Comparison of ENCODE assay signal across 9 mouse cellular contexts in genomic region chr17:49150971-49151422, GRCm38 (mm10).
DNase-seq lines count a peak whose midpoint lies in the region; ATAC-seq and TF ChIP-seq lines count a peak whose summit lies in the region.
"Had no signal": no experiment of that assay in that cellular context is flagged by ENCODE, and none has a peak within 500 bp of the region (broad histone marks: within the 10 kb centered on the region; RNA-seq: fewer than 3 reads in every experiment).

No protein-coding gene starts in this region.

- 71% methylated on average over 3 of the region's 3 CpGs for WGBS in hindbrain, embryonic 16.5 days
- WGBS in hindbrain, embryonic 12.5 days: 79% methylated on average over 3 of the region's 3 CpGs
- WGBS in cerebellum, adult 2 months: 11% methylated on average over 3 of the region's 3 CpGs

- no peak for TF ChIP-seq POLR2A in cerebellum, adult 2 months (IDR thresholded peaks at IDR 0.05; ENCODE audit: borderline replicate concordance, insufficient read depth, low read length)

- no peak for TF ChIP-seq CTCF in cerebellum, adult 2 months (IDR thresholded peaks at IDR 0.05; ENCODE audit: borderline replicate concordance, insufficient read depth, low read depth, low read length)

- H3K36me3 ChIP-seq in hindbrain, embryonic 16.5 days (ENCODE audit: control insufficient read depth, insufficient read depth, low read length): no peaks in the 10 kb centered on the region
- H3K36me3 ChIP-seq in hindbrain, embryonic 12.5 days: no peaks in the 10 kb centered on the region
- H3K36me3 ChIP-seq: neural tube, embryonic 13.5 days had no signal

- no peak overlapping the region for H3K9ac ChIP-seq in hindbrain, embryonic 16.5 days (ENCODE audit: low read depth, low read length)
- H3K9ac ChIP-seq in hindbrain, embryonic 12.5 days: no peak overlapping the region
- H3K9ac ChIP-seq: neural tube, embryonic 13.5 days had no signal

- H3K27ac ChIP-seq in hindbrain, embryonic 16.5 days (ENCODE audit: low read depth, low read length): no peak overlapping the region
- no peak overlapping the region for H3K27ac ChIP-seq in hindbrain, embryonic 12.5 days
- no peak overlapping the region for H3K27ac ChIP-seq in cerebellum, adult 2 months (ENCODE audit: insufficient read depth, low read length)
- H3K27ac ChIP-seq: neural tube, embryonic 13.5 days had no signal

- H3K4me1 ChIP-seq in hindbrain, embryonic 16.5 days (ENCODE audit: control insufficient read depth, insufficient read depth, low read depth, low read length): no peaks in the 10 kb centered on the region
- no peaks in the 10 kb centered on the region for H3K4me1 ChIP-seq in hindbrain, embryonic 12.5 days
- H3K4me1 ChIP-seq in cerebellum, adult 2 months (ENCODE audit: control insufficient read depth, insufficient read depth, low read length): peaks cover 26% of the 10 kb centered on the region

- peak; percentile 58 to 75 for DNase-seq in cerebellum, adult 2 months
- DNase-seq in heart, postnatal 10 days: peak; percentile 58 to 63
- peak; percentile 48 to 55 for DNase-seq in left cerebral cortex, adult 18-20 months (ENCODE audit: low spot score in 2 of 2)
- no peak for DNase-seq in B cell, adult 2 months
- DNase-seq in T-cell, adult 2 months (ENCODE audit: low spot score): no peak
- no peak for DNase-seq in MN1 (ENCODE audit: low spot score)

- H3K4me2 ChIP-seq in hindbrain, embryonic 16.5 days (ENCODE audit: low read length): no peak overlapping the region
- no peak overlapping the region for H3K4me2 ChIP-seq in hindbrain, embryonic 12.5 days (replicated peaks)
- H3K4me2 ChIP-seq: neural tube, embryonic 13.5 days had no signal

- ATAC-seq in hindbrain, embryonic 16.5 days: 0 out of 2 replicates have a peak, but pooled peaks have one; percentile 42
- ATAC-seq in hindbrain, embryonic 12.5 days (ENCODE audit: low FRiP score): no peak

- no peak overlapping the region for H3K4me3 ChIP-seq in hindbrain, embryonic 16.5 days (ENCODE audit: low read length)
- no peak overlapping the region for H3K4me3 ChIP-seq in hindbrain, embryonic 12.5 days
- no peak overlapping the region for H3K4me3 ChIP-seq in cerebellum, adult 2 months (replicated peaks; ENCODE audit: insufficient read depth, low read depth, low read length)
- H3K4me3 ChIP-seq: neural tube, embryonic 13.5 days had no signal

- intact Hi-C loops in heart, postnatal 10 days (cut with DNase I): no loop called here

- H3K9me3 ChIP-seq in hindbrain, embryonic 16.5 days (ENCODE audit: control insufficient read depth, low read length): no peaks in the 10 kb centered on the region
- no peaks in the 10 kb centered on the region for H3K9me3 ChIP-seq in hindbrain, embryonic 12.5 days (replicated peaks)
- H3K9me3 ChIP-seq: neural tube, embryonic 13.5 days had no signal

- no peaks in the 10 kb centered on the region for H3K27me3 ChIP-seq in hindbrain, embryonic 16.5 days (replicated peaks; ENCODE audit: control insufficient read depth, insufficient read depth, low read length)
- H3K27me3 ChIP-seq in hindbrain, embryonic 12.5 days: no peaks in the 10 kb centered on the region
- H3K27me3 ChIP-seq in cerebellum, adult 2 months (ENCODE audit: control insufficient read depth, insufficient read depth, low read length): no peaks in the 10 kb centered on the region
- H3K27me3 ChIP-seq: neural tube, embryonic 13.5 days had no signal

Comparison
In these comparisons a context has a peak if more than half of its experiments do, and no peak if none do; other contexts are left out.
1. DNase-seq: peak in cerebellum, adult 2 months (2 of 2), heart, postnatal 10 days (2 of 2) and left cerebral cortex, adult 18-20 months (2 of 2); none in B cell, adult 2 months (0 of 2), T-cell, adult 2 months (single experiment) and MN1 (single experiment).